Mouse (Mus musculus) thymus, postnatal 10 days (tissue): ENCODE data around the gene Laptm4a.
A peak's percentile ranks its signal among the peaks of the same experiment; 100 is the strongest.

Experiments used
- DNase-seq, 2 experiments: peaks; one replicate each; pipeline ENCODE4 v3.0.0; 2021; ENCODE audit warnings: low spot score in 2 of 2

Gene Laptm4a

DNA sequence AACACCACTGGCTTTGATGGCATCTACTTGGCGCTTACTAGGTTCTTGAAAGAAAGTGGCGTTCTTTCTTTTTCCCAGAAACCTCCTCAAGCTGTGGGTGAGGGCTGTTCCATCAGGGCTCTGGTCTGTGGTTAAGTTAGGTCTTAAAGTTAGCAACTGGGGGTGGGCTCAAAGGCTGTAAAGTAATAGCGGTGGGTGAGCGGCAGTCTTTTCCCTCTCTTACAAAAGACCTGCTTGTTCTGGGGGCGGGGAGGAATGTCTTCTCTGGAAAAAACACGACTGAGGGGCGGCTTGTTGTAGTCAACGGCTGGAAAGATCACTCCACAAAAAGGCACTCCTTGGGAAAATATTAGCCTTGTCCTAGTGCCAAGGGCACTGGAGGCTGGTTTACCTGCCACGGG lies 32.7 kb downstream of the Laptm4a start:
- no peak for DNase-seq

DNA sequence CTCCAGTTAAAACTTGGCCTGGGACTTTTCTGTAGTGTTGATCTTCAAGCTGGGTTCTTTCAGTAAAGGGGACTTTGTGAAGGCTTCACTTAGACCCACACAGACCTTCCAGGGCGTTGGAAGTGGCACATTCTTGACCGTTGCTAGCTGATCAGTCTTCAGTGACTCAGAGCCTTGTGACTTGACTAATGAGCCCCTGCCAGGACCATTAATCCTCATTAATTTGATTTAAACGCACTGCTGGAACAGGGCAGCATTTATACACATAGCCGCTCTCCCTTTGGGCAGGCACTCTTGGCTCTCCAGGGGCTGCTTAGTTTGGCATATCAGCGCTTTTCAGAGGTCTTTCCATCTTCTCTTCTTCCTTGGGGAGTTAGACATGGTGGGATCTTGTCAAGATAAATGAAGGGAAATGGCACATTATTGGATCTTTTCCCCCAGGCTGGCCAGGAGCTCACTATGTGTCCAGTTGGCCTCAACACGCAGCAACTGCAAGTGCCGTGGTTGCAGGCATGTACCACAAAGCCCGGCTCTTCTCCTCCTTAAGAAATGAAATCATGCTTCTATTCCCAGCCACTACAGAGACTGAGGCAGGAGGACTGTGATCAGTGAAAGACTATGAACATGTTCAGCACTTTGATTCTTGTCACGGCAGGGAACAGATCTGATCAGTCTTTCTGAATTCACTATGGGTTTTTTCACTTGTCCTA lies 40.3 kb downstream of the Laptm4a start:
- no peak for DNase-seq

DNA sequence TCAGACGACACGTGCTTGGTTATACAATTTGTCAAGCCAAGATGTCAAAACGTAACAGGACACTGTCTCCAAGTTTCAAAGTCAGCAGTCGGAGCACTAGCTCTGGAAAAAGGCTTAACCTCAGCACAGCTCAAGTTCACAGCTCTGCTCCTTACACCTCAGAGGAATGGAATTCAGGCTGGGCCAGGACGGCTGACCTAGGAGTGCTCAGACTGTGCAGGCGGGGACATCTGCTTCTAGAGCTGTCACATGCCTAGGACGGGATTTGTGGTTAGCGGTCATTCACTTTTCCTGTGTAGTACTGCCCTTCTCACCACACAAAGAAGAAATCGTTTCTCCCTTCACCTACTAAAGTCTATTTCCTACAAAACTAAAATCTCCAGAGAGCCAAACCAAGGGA lies 48.4 kb downstream of the Laptm4a start:
- DNase-seq = no peak

DNA sequence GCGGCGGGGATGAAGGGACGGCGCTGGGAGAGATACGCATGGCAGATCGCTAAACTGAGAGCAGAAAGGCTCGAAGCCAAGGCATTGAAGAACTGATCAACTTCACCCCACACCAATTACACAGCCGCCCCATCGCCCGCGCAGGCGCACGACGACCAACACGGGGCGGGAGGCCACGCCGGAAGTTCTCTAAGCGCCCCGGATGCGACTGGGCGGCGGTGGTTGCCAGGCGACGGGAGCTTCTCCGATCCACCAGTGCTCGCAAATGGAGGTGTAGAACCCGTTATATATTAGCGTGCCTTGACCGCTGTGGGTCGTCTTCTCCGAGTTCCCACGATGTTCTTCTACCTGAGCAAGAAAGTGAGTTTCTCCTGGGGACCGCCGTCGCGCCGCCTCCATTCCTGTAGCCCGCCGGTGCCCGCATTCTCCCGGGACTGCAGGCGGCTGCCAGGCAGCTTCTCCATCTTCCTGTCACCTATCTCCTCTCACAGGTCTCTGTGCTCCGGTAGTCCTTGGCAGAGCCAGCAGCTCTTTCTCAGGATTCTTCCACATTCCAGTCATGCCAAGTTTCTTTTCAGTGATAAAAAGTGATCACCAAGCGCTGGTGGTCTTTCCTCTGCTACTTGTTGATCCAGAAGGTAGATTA lies 52.5 kb downstream of the Laptm4a start, which contains the start of gene Wdr35:
Gene Wdr35, plus strand, starts transcription at position 73 of the 646 bp plus-strand sequence.
- DNase-seq = peak; percentile 84 to 93

DNA sequence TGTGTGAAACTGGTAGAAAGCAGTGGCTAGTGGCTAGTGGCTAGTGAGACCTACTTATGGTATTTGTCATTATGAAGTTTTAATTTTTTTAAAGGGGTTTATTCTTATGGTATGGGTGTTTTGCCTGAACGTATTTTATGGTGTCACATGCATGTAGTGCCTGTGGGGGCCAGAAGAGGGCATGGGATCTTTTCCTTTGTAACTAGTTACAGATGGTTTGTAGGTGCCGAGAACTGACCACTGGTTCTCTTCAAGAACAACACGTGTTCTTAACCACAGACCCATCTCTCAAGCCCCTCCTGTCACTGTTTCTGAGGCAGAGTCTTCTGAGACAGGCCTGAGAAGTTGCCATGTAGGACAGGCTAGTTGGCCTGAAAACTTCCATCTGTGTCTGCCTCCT lies 53.6 kb downstream of the Laptm4a start:
- no peak for DNase-seq
